Mouse (Mus musculus): Measurements from ENCODE around the gene Gm40193. TPM values are rescaled to one million over a fixed set of nuclear protein-coding genes. Genes with fewer than 3 reads are reported as not detected.

Gene Gm40193
- total and polyA plus RNA-seq, 3 experiments, result not detected

- no peak overlapping the region for H3K4me3 ChIP-seq (ENCODE audit: low read depth, low read length)
- no peaks in the 10 kb centered on the region for H3K4me1 ChIP-seq (ENCODE audit: insufficient read depth, low read depth, low read length)
- peaks cover 31% of the 10 kb centered on the region for H3K27me3 ChIP-seq (ENCODE audit: insufficient read depth, low read length)
- no peak for DNase-seq (ENCODE audit: low spot score)
- TF ChIP-seq CTCF (IDR thresholded peaks at IDR 0.05; ENCODE audit: low read depth, low read length) (no peak), TAL1 (conservative IDR thresholded peaks at IDR 0.05; ENCODE audit: low read depth, low read length) (no peak), GATA1 (IDR thresholded peaks at IDR 0.05; ENCODE audit: borderline replicate concordance, low read length) (no peak), POLR2AphosphoS5 (IDR thresholded peaks at IDR 0.05; ENCODE audit: insufficient replicate concordance, low read depth, low read length) (no peak), GATA2 (IDR thresholded peaks at IDR 0.05; ENCODE audit: borderline replicate concordance, low read depth, low read length) (no peak)
- ATAC-seq (ENCODE audit: extremely low read depth, insufficient number of reproducible peaks, low FRiP score, poor library complexity, severe bottlenecking), result no peak
- no peaks in the 10 kb centered on the region for H3K36me3 ChIP-seq (replicated peaks)
- no peaks in the 10 kb centered on the region for H3K9me3 ChIP-seq (replicated peaks)
Observed at GRCm38 (mm10) chr11:70487816-70488215, 44.9 kb downstream of the Gm40193 start.

- ATAC-seq (ENCODE audit: extremely low read depth, insufficient number of reproducible peaks, low FRiP score, poor library complexity, severe bottlenecking), result no peak
- Histone ChIP-seq H3K9me3 (replicated peaks) (no peaks in the 10 kb centered on the region), H3K27me3 (ENCODE audit: insufficient read depth, low read length) (peaks cover 32% of the 10 kb centered on the region), H3K36me3 (replicated peaks) (no peaks in the 10 kb centered on the region), H3K4me3 (ENCODE audit: low read depth, low read length) (no peak overlapping the region), H3K4me1 (ENCODE audit: insufficient read depth, low read depth, low read length) (no peaks in the 10 kb centered on the region)
- DNase-seq (ENCODE audit: low spot score), result no peak
- TF ChIP-seq TAL1 (conservative IDR thresholded peaks at IDR 0.05; ENCODE audit: low read depth, low read length) (no peak), GATA2 (IDR thresholded peaks at IDR 0.05; ENCODE audit: borderline replicate concordance, low read depth, low read length) (no peak), POLR2AphosphoS5 (IDR thresholded peaks at IDR 0.05; ENCODE audit: insufficient replicate concordance, low read depth, low read length) (no peak), GATA1 (IDR thresholded peaks at IDR 0.05; ENCODE audit: borderline replicate concordance, low read length) (no peak), CTCF (IDR thresholded peaks at IDR 0.05; ENCODE audit: low read depth, low read length) (no peak)
Observed at GRCm38 (mm10) chr11:70485498-70485897, 47.2 kb downstream of the Gm40193 start.

Other genes starting within 250 kb of the Gm40193 start
Only the 20 nearest of the 25 such genes appear.
- 36.5 and 39.9 TPM in 2 replicates for gene Pelp1, start 122.9 kb downstream of the Gm40193 start, total RNA-seq (2014; fragmentation: Nextera tagmentation)
- 6.9 and 7.8 TPM in 2 replicates for gene Pelp1, start 122.9 kb downstream of the Gm40193 start, total RNA-seq (2017)
- 104 and 111 TPM in 2 replicates for gene Pelp1, start 122.9 kb downstream of the Gm40193 start, polyA plus RNA-seq (2012)
- 51.7 and 69.3 TPM in 2 replicates for gene Arrb2, start 100.3 kb downstream of the Gm40193 start, total RNA-seq (2014; fragmentation: Nextera tagmentation)
- 97.1 and 114 TPM in 2 replicates for gene Arrb2, start 100.3 kb downstream of the Gm40193 start, total RNA-seq (2017)
- gene Arrb2, start 100.3 kb downstream of the Gm40193 start, polyA plus RNA-seq (2012), result 327 and 349 TPM in 2 replicates
- 13.2 and 18.1 TPM in 2 replicates for gene Med11, start 81.0 kb downstream of the Gm40193 start, total RNA-seq (2014; fragmentation: Nextera tagmentation)
- 37.0 and 42.4 TPM in 2 replicates for gene Med11, start 81.0 kb downstream of the Gm40193 start, total RNA-seq (2017)
- 18.5 and 22.6 TPM in 2 replicates for gene Med11, start 81.0 kb downstream of the Gm40193 start, polyA plus RNA-seq (2012)
- not detected in 2 replicates for gene Zmynd15, start 73.5 kb downstream of the Gm40193 start, total RNA-seq (2014; fragmentation: Nextera tagmentation)
- gene Zmynd15, start 73.5 kb downstream of the Gm40193 start, total RNA-seq (2017), result 0.06 and 0.66 TPM in 2 replicates
- gene Zmynd15, start 73.5 kb downstream of the Gm40193 start, polyA plus RNA-seq (2012), result not detected in 2 replicates
- not detected in 2 replicates for gene Cxcl16, start 73.0 kb downstream of the Gm40193 start, total RNA-seq (2014; fragmentation: Nextera tagmentation)
- gene Cxcl16, start 73.0 kb downstream of the Gm40193 start, total RNA-seq (2017), result not detected in 2 replicates
- not detected in 2 replicates for gene Cxcl16, start 73.0 kb downstream of the Gm40193 start, polyA plus RNA-seq (2012)
- not detected in 2 replicates for gene Tm4sf5, start 27.7 kb downstream of the Gm40193 start, total RNA-seq (2014; fragmentation: Nextera tagmentation)
- gene Tm4sf5, start 27.7 kb downstream of the Gm40193 start, total RNA-seq (2017), result not detected in 2 replicates
- gene Tm4sf5, start 27.7 kb downstream of the Gm40193 start, polyA plus RNA-seq (2012), result not detected in 2 replicates
- gene Vmo1, start 18.3 kb downstream of the Gm40193 start, total RNA-seq (2014; fragmentation: Nextera tagmentation), result not detected in 2 replicates
- not detected in 2 replicates for gene Vmo1, start 18.3 kb downstream of the Gm40193 start, total RNA-seq (2017)
- not detected in 2 replicates for gene Vmo1, start 18.3 kb downstream of the Gm40193 start, polyA plus RNA-seq (2012)
- not detected in 2 replicates for gene Gltpd2, start 13.7 kb downstream of the Gm40193 start, total RNA-seq (2014; fragmentation: Nextera tagmentation)
- gene Gltpd2, start 13.7 kb downstream of the Gm40193 start, total RNA-seq (2017), result not detected in 2 replicates
- gene Gltpd2, start 13.7 kb downstream of the Gm40193 start, polyA plus RNA-seq (2012), result not detected in 2 replicates
- gene Psmb6, start 7.6 kb downstream of the Gm40193 start, total RNA-seq (2014; fragmentation: Nextera tagmentation), result 114 and 116 TPM in 2 replicates
- 212 and 295 TPM in 2 replicates for gene Psmb6, start 7.6 kb downstream of the Gm40193 start, total RNA-seq (2017)
- gene Psmb6, start 7.6 kb downstream of the Gm40193 start, polyA plus RNA-seq (2012), result 153 and 181 TPM in 2 replicates
- gene Pld2, start 7.1 kb upstream of the Gm40193 start, total RNA-seq (2014; fragmentation: Nextera tagmentation), result not detected in 2 replicates
- gene Pld2, start 7.1 kb upstream of the Gm40193 start, total RNA-seq (2017), result 0.05 and 0.06 TPM in 2 replicates
- not detected in 2 replicates for gene Pld2, start 7.1 kb upstream of the Gm40193 start, polyA plus RNA-seq (2012)
- gene Mink1, start 29.9 kb upstream of the Gm40193 start, total RNA-seq (2014; fragmentation: Nextera tagmentation), result 37.3 and 38.1 TPM in 2 replicates
- 8.8 and 14.3 TPM in 2 replicates for gene Mink1, start 29.9 kb upstream of the Gm40193 start, total RNA-seq (2017)
- gene Mink1, start 29.9 kb upstream of the Gm40193 start, polyA plus RNA-seq (2012), result 89.8 and 94.4 TPM in 2 replicates
- gene 4930544D05Rik, start 82.9 kb upstream of the Gm40193 start, total RNA-seq (2014; fragmentation: Nextera tagmentation), result not detected in 2 replicates
- not detected in 2 replicates for gene 4930544D05Rik, start 82.9 kb upstream of the Gm40193 start, total RNA-seq (2017)
- not detected in 2 replicates for gene 4930544D05Rik, start 82.9 kb upstream of the Gm40193 start, polyA plus RNA-seq (2012)
- not detected in 2 replicates for gene Chrne, start 86.3 kb upstream of the Gm40193 start, total RNA-seq (2014; fragmentation: Nextera tagmentation)
- not detected in 2 replicates for gene Chrne, start 86.3 kb upstream of the Gm40193 start, total RNA-seq (2017)
- not detected in 2 replicates for gene Chrne, start 86.3 kb upstream of the Gm40193 start, polyA plus RNA-seq (2012)
- 1.1 and 3.1 TPM in 2 replicates for gene Gp1ba, start 106.2 kb upstream of the Gm40193 start, total RNA-seq (2014; fragmentation: Nextera tagmentation)
- gene Gp1ba, start 106.2 kb upstream of the Gm40193 start, total RNA-seq (2017), result 2.8 and 3.4 TPM in 2 replicates
- gene Gp1ba, start 106.2 kb upstream of the Gm40193 start, polyA plus RNA-seq (2012), result 9.0 TPM in 2 replicates
- 63.7 and 115 TPM in 2 replicates for gene Rnf167, start 114.3 kb upstream of the Gm40193 start, total RNA-seq (2014; fragmentation: Nextera tagmentation)
- gene Rnf167, start 114.3 kb upstream of the Gm40193 start, total RNA-seq (2017), result 62.3 and 64.1 TPM in 2 replicates
- gene Rnf167, start 114.3 kb upstream of the Gm40193 start, polyA plus RNA-seq (2012), result 62.6 and 81.3 TPM in 2 replicates
- gene Slc25a11, start 114.5 kb upstream of the Gm40193 start, total RNA-seq (2014; fragmentation: Nextera tagmentation), result 42.8 and 72.7 TPM in 2 replicates
- gene Slc25a11, start 114.5 kb upstream of the Gm40193 start, total RNA-seq (2017), result 125 and 144 TPM in 2 replicates
- gene Slc25a11, start 114.5 kb upstream of the Gm40193 start, polyA plus RNA-seq (2012), result 50.6 and 59.2 TPM in 2 replicates
- gene Pfn1, start 121.7 kb upstream of the Gm40193 start, total RNA-seq (2014; fragmentation: Nextera tagmentation), result 804 and 991 TPM in 2 replicates
- 724 and 774 TPM in 2 replicates for gene Pfn1, start 121.7 kb upstream of the Gm40193 start, total RNA-seq (2017)
- 3,649 and 4,709 TPM in 2 replicates for gene Pfn1, start 121.7 kb upstream of the Gm40193 start, polyA plus RNA-seq (2012)
- gene Eno3, start 124.3 kb upstream of the Gm40193 start, total RNA-seq (2014; fragmentation: Nextera tagmentation), result 19.0 and 25.3 TPM in 2 replicates
- gene Eno3, start 124.3 kb upstream of the Gm40193 start, total RNA-seq (2017), result 21.9 and 24.5 TPM in 2 replicates
- gene Eno3, start 124.3 kb upstream of the Gm40193 start, polyA plus RNA-seq (2012), result 3.1 and 5.7 TPM in 2 replicates
- 64.2 and 66.9 TPM in 2 replicates for gene Spag7, start 136.5 kb upstream of the Gm40193 start, total RNA-seq (2014; fragmentation: Nextera tagmentation)
- 64.6 and 81.5 TPM in 2 replicates for gene Spag7, start 136.5 kb upstream of the Gm40193 start, total RNA-seq (2017)
- gene Spag7, start 136.5 kb upstream of the Gm40193 start, polyA plus RNA-seq (2012), result 152 and 196 TPM in 2 replicates
- gene Camta2, start 155.2 kb upstream of the Gm40193 start, total RNA-seq (2014; fragmentation: Nextera tagmentation), result 21.1 and 25.4 TPM in 2 replicates
- gene Camta2, start 155.2 kb upstream of the Gm40193 start, total RNA-seq (2017), result 3.5 and 5.3 TPM in 2 replicates
- 14.7 and 21.2 TPM in 2 replicates for gene Camta2, start 155.2 kb upstream of the Gm40193 start, polyA plus RNA-seq (2012)

All from G1E (cell line).